Mouse (Mus musculus) neural tube, embryonic 15.5 days (tissue): ENCODE data around the gene Rapgef2. TPM values are rescaled to one million over a fixed set of nuclear protein-coding genes. Genes with fewer than 3 reads are reported as not detected.

Experiments
- ATAC-seq: fragments of 200-750 bp; cut with Nextera tagmentation; 2 replicates; pipeline ENCODE4 v1.8.0; 2017; ENCODE audit warnings: mild to moderate bottlenecking, moderate TSS enrichment, moderate library complexity; ENCODE audit not compliant: low FRiP score
- H3K27ac ChIP-seq: fragments of 300-500 bp; sonication (generic); replicated peaks from 2 replicates; pipeline ENCODE4 v1.5.1; 2015; ENCODE audit warnings: mild to moderate bottlenecking, inconsistent platforms
- H3K27me3 ChIP-seq: fragments of 300-500 bp; sonication (generic); replicated peaks from 2 replicates; pipeline ENCODE4 v1.6.1; 2015; ENCODE audit warnings: inconsistent platforms
- H3K36me3 ChIP-seq: fragments of 300-500 bp; sonication (generic); 2 replicates; pipeline ENCODE4 v1.6.1; 2015; ENCODE audit warnings: inconsistent platforms
- H3K4me1 ChIP-seq: fragments of 300-500 bp; sonication (generic); 2 replicates; pipeline ENCODE4 v1.6.1; 2015; ENCODE audit warnings: inconsistent platforms
- H3K4me2 ChIP-seq: fragments of 300-500 bp; sonication (generic); 2 replicates; pipeline ENCODE4 v1.6.1; 2015; ENCODE audit warnings: inconsistent platforms, mild to moderate bottlenecking, moderate library complexity
- H3K4me3 ChIP-seq: fragments of 300-500 bp; sonication (generic); replicated peaks from 2 replicates; pipeline ENCODE4 v1.5.1; 2015; ENCODE audit warnings: mild to moderate bottlenecking, inconsistent platforms
- H3K9ac ChIP-seq: fragments of 300-500 bp; sonication (generic); replicated peaks from 2 replicates; pipeline ENCODE4 v1.6.1; 2015; ENCODE audit warnings: mild to moderate bottlenecking, inconsistent platforms
- H3K9me3 ChIP-seq: fragments of 300-500 bp; sonication (generic); replicated peaks from 2 replicates; pipeline ENCODE4 v1.6.1; 2016; ENCODE audit warnings: inconsistent platforms
- WGBS: fragments of 180-500 bp; shearing (Covaris S2); methylation state at CpG from one replicate; pipeline ENCODE4 v1.1.7; 2015; ENCODE audit warnings: mixed read lengths; 5-methylcytosine and 5-hydroxymethylcytosine counted together
- polyA plus RNA-seq: library from polyadenylated mRNA; unstranded; fragments of >200 nt; fragmentation: Nextera tagmentation; extraction: Ambion mirVana; gene quantifications from 2 replicates; pipeline ENCODE4 v1.2.1, GENCODE M21; 2015

Rapgef2 gene
- polyA plus RNA-seq, 1 experiment from 2014 or later, result 11.2 TPM

GRCm38 (mm10) chr3:79145407-79146055 lies 140.8 kb downstream of the Rapgef2 start:
- Histone ChIP-seq H3K9ac (peak overlapping the region; percentile 70), H3K4me2 (peak overlapping the region; percentile 58), H3K4me3 (peak overlapping the region; percentile 52), H3K4me1 (peaks cover 52% of the 10 kb centered on the region), H3K36me3 (no peaks in the 10 kb centered on the region), H3K27me3 (no peaks in the 10 kb centered on the region), H3K27ac (peak overlapping the region; percentile 94), H3K9me3 (no peaks in the 10 kb centered on the region)
- WGBS, result 12% methylated on average over 10 of the region's 10 CpGs
- peak; percentile 76 for ATAC-seq

GRCm38 (mm10) chr3:79144672-79145406 lies 141.5 kb downstream of the Rapgef2 start:
- ATAC-seq, result peak; percentile 65
- Histone ChIP-seq H3K36me3 (no peaks in the 10 kb centered on the region), H3K9ac (peak overlapping the region; percentile 70), H3K4me1 (peaks cover 59% of the 10 kb centered on the region), H3K27ac (peak overlapping the region; percentile 94), H3K4me2 (peak overlapping the region; percentile 58), H3K27me3 (no peaks in the 10 kb centered on the region), H3K4me3 (peak overlapping the region; percentile 52), H3K9me3 (no peaks in the 10 kb centered on the region)
- WGBS, result 9% methylated on average over 13 of the region's 13 CpGs

GRCm38 (mm10) chr3:79144085-79144484 lies 142.2 kb downstream of the Rapgef2 start:
- H3K9me3 ChIP-seq, result no peaks in the 10 kb centered on the region
- peak; percentile 6; the same call in 1 of the 2 replicates for ATAC-seq
- H3K4me3 ChIP-seq, result peak overlapping the region; percentile 52
- H3K27ac ChIP-seq, result peak overlapping the region; percentile 94
- peaks cover 62% of the 10 kb centered on the region for H3K4me1 ChIP-seq
- WGBS, result 28% methylated on average over 6 of the region's 6 CpGs
- H3K27me3 ChIP-seq, result no peaks in the 10 kb centered on the region
- peak overlapping the region; percentile 30 for H3K9ac ChIP-seq
- H3K4me2 ChIP-seq, result peak overlapping the region; percentile 58
- H3K36me3 ChIP-seq, result no peaks in the 10 kb centered on the region

GRCm38 (mm10) chr3:79139245-79139644 lies 147.1 kb downstream of the Rapgef2 start:
- H3K4me1 ChIP-seq, result peaks cover 41% of the 10 kb centered on the region
- H3K4me2 ChIP-seq, result no peak overlapping the region
- peak overlapping the region; percentile 37; the same call in 1 of the 2 replicates for H3K27ac ChIP-seq
- ATAC-seq, result no peak
- no peaks in the 10 kb centered on the region for H3K9me3 ChIP-seq
- H3K4me3 ChIP-seq, result no peak overlapping the region
- no peaks in the 10 kb centered on the region for H3K36me3 ChIP-seq
- no peaks in the 10 kb centered on the region for H3K27me3 ChIP-seq
- 20% methylated on average over 3 of the region's 3 CpGs for WGBS
- H3K9ac ChIP-seq, result no peak overlapping the region

- Histone ChIP-seq H3K27ac (no peak overlapping the region), H3K27me3 (no peaks in the 10 kb centered on the region), H3K36me3 (no peaks in the 10 kb centered on the region), H3K4me1 (peaks cover 38% of the 10 kb centered on the region), H3K4me3 (no peak overlapping the region), H3K9me3 (no peaks in the 10 kb centered on the region), H3K9ac (no peak overlapping the region), H3K4me2 (no peak overlapping the region)
- no peak for ATAC-seq
Observed at GRCm38 (mm10) chr3:79138601-79139000, 147.7 kb downstream of the Rapgef2 start.

- no peak overlapping the region for H3K4me3 ChIP-seq
Observed at GRCm38 (mm10) chr3:79130991-79131390, 155.3 kb downstream of the Rapgef2 start.

GRCm38 (mm10) chr3:79129044-79129600 lies 157.2 kb downstream of the Rapgef2 start:
- Histone ChIP-seq H3K9me3 (no peaks in the 10 kb centered on the region), H3K4me3 (no peak overlapping the region), H3K36me3 (no peaks in the 10 kb centered on the region), H3K4me2 (no peak overlapping the region), H3K9ac (no peak overlapping the region), H3K27me3 (no peaks in the 10 kb centered on the region), H3K27ac (no peak overlapping the region), H3K4me1 (0 out of 2 replicates have a peak, but pooled peaks cover 5% of the 10 kb centered on the region)
- no peak for ATAC-seq
- WGBS, result 64% methylated on average over 6 of the region's 6 CpGs

More at GRCm38 (mm10) chr3:79130991-79131390, 155.3 kb downstream of the Rapgef2 start:
- Histone ChIP-seq H3K27ac (no peak overlapping the region), H3K9me3 (no peaks in the 10 kb centered on the region), H3K36me3 (no peaks in the 10 kb centered on the region), H3K4me2 (no peak overlapping the region), H3K4me1 (0 out of 2 replicates have a peak, but pooled peaks cover 5% of the 10 kb centered on the region), H3K27me3 (no peaks in the 10 kb centered on the region), H3K9ac (no peak overlapping the region)
- WGBS, result 86% methylated on average over 3 of the region's 3 CpGs
- no peak for ATAC-seq

- H3K27ac ChIP-seq, result no peak overlapping the region
- H3K36me3 ChIP-seq, result no peaks in the 10 kb centered on the region
- no peaks in the 10 kb centered on the region for H3K9me3 ChIP-seq
- no peak overlapping the region for H3K4me2 ChIP-seq
- no peak overlapping the region for H3K9ac ChIP-seq
- WGBS, result 93% methylated on average over 2 of the region's 2 CpGs
- no peaks in the 10 kb centered on the region for H3K27me3 ChIP-seq
- no peak for ATAC-seq
- H3K4me1 ChIP-seq, result 0 out of 2 replicates have a peak, but pooled peaks cover 5% of the 10 kb centered on the region
- H3K4me3 ChIP-seq, result no peak overlapping the region
Observed at GRCm38 (mm10) chr3:79127797-79128196, 158.5 kb downstream of the Rapgef2 start.

GRCm38 (mm10) chr3:79126857-79127256 lies 159.5 kb downstream of the Rapgef2 start:
- H3K36me3 ChIP-seq, result no peaks in the 10 kb centered on the region
- ATAC-seq, result no peak

GRCm38 (mm10) chr3:79121391-79121790 lies 164.9 kb downstream of the Rapgef2 start:
- WGBS, result 49% methylated on average over 7 of the region's 7 CpGs
- ATAC-seq, result peak; percentile 46
- Histone ChIP-seq H3K36me3 (no peaks in the 10 kb centered on the region), H3K27me3 (no peaks in the 10 kb centered on the region), H3K4me2 (no peak overlapping the region), H3K9me3 (no peaks in the 10 kb centered on the region), H3K9ac (no peak overlapping the region), H3K4me1 (peaks cover 10% of the 10 kb centered on the region; the same call in 1 of the 2 replicates), H3K4me3 (no peak overlapping the region), H3K27ac (0 out of 2 replicates have a peak overlapping the region, but pooled peaks have one; percentile 15)

More at GRCm38 (mm10) chr3:79126857-79127256, 159.5 kb downstream of the Rapgef2 start:
- peaks cover 6% of the 10 kb centered on the region; the same call in 1 of the 2 replicates for H3K4me1 ChIP-seq
- no peaks in the 10 kb centered on the region for H3K27me3 ChIP-seq
- no peak overlapping the region for H3K27ac ChIP-seq
- 89% methylated on average over 6 of the region's 6 CpGs for WGBS
- no peak overlapping the region for H3K4me2 ChIP-seq
- H3K9ac ChIP-seq, result no peak overlapping the region
- H3K9me3 ChIP-seq, result no peaks in the 10 kb centered on the region
- H3K4me3 ChIP-seq, result no peak overlapping the region

GRCm38 (mm10) chr3:79119983-79120382 lies 166.3 kb downstream of the Rapgef2 start:
- H3K27ac ChIP-seq, result no peak overlapping the region
- H3K9ac ChIP-seq, result no peak overlapping the region
- peaks cover 10% of the 10 kb centered on the region; the same call in 1 of the 2 replicates for H3K4me1 ChIP-seq
- 98% methylated on average over 12 of the region's 12 CpGs for WGBS
- H3K4me3 ChIP-seq, result no peak overlapping the region
- H3K9me3 ChIP-seq, result no peaks in the 10 kb centered on the region
- H3K27me3 ChIP-seq, result no peaks in the 10 kb centered on the region
- ATAC-seq, result no peak
- H3K36me3 ChIP-seq, result no peaks in the 10 kb centered on the region
- no peak overlapping the region for H3K4me2 ChIP-seq
